8 mouse cellular contexts compared by ENCODE assay signal in genomic region chr2:52037882-52038281, GRCm38 (mm10). TPM values are rescaled to one million over a fixed set of nuclear protein-coding genes. Genes with fewer than 3 reads are reported as not detected.
A peak's percentile ranks its signal among the peaks of the same experiment; 100 is the strongest.
DNase-seq lines count a peak whose midpoint lies in the region; ATAC-seq lines count a peak whose summit lies in the region.

TSS of gene Tnfaip6 (plus strand) at chr2:52038009.

- no peak within 1 kb of the TSS for H3K9ac ChIP-seq in intestine, embryonic 15.5 days

- no peaks in the 10 kb centered on the region for H3K9me3 ChIP-seq in intestine, embryonic 15.5 days

- H3K36me3 ChIP-seq in intestine, embryonic 15.5 days: no peaks in the 10 kb centered on the region

- H3K4me1 ChIP-seq in intestine, embryonic 15.5 days (replicated peaks): no peaks in the 10 kb centered on the region

- H3K27ac ChIP-seq in intestine, embryonic 15.5 days: no peak within 1 kb of the TSS

- peak; percentile 85 for DNase-seq in adrenal gland, adult 2 months
- peak; percentile 63 for DNase-seq in embryo, embryonic 9.5 days (ENCODE audit: extremely low spot score)
- DNase-seq in left cerebral cortex, postnatal 14 days (ENCODE audit: low spot score in 2 of 2): peak; percentile 32 to 43
- peak; percentile 53 for DNase-seq in right cerebral cortex, adult 18-20 months
- DNase-seq in thymus, adult 18-20 months: no peak

- peak within 1 kb of the TSS; percentile 38 for H3K4me3 ChIP-seq in intestine, embryonic 15.5 days (replicated peaks)

- peak within 1 kb of the TSS; percentile 67 for H3K4me2 ChIP-seq in intestine, embryonic 15.5 days (replicated peaks)

- WGBS in intestine, embryonic 15.5 days: under 1% methylated on average over 17 of the region's 17 CpGs

- intact Hi-C loops in left cerebral cortex, postnatal 14 days (cut with DNase I): no loop called here

- ATAC-seq in granulocyte monocyte progenitor cell, adult 5-6 weeks (replicated peaks; ENCODE audit: poor library complexity, severe bottlenecking): peak; percentile 97
- ATAC-seq in intestine, embryonic 15.5 days: 0 out of 2 replicates have a peak, but pooled peaks have one; percentile 43
- ATAC-seq in megakaryocyte, adult 5-6 weeks (ENCODE audit: poor library complexity, severe bottlenecking): peak; percentile 98

- no peaks in the 10 kb centered on the region for H3K27me3 ChIP-seq in intestine, embryonic 15.5 days (replicated peaks)

RNA-seq across cellular contexts. Expression of gene Tnfaip6, which starts in this region (rescaled TPM):
- 1 to 10 TPM in 1 of 2 experiments, under 1 TPM in 1; 0.62 to 1.7 TPM for total RNA-seq in adrenal gland, adult 2 months (2021)
- 0.06 TPM in 1 of 2 replicates, not detected in the other for polyA plus RNA-seq in adrenal gland, adult 2 months (2012; rRNA removed)
- total RNA-seq in granulocyte monocyte progenitor cell, adult 5-6 weeks (2014; fragmentation: Nextera tagmentation): 0.92 TPM in 1 of 2 replicates, not detected in the other
- total RNA-seq in granulocyte monocyte progenitor cell, adult 5-6 weeks (2017): 0.31 and 0.65 TPM in 2 replicates
- 2.5 and 3.6 TPM in 2 replicates for polyA plus RNA-seq in intestine, embryonic 15.5 days (2015; fragmentation: Nextera tagmentation; extraction: Ambion mirVana)
- total RNA-seq in left cerebral cortex, postnatal 14 days (2021): 1 to 10 TPM; 1.0 to 1.2 TPM
- 0.56 and 0.93 TPM in 2 replicates for total RNA-seq in megakaryocyte, adult 5-6 weeks (2015)
- 0.94 and 1.1 TPM in 2 replicates for total RNA-seq in megakaryocyte, adult 5-6 weeks (2017)

Comparison
In these comparisons a context has a peak if more than half of its experiments do, and no peak if none do; other contexts are left out.
1. Peak in ATAC-seq in granulocyte monocyte progenitor cell, adult 5-6 weeks; RNA of the gene not detected or under 1 TPM.
2. DNase-seq: peak in adrenal gland, adult 2 months (single experiment), embryo, embryonic 9.5 days (single experiment), left cerebral cortex, postnatal 14 days (2 of 2) and right cerebral cortex, adult 18-20 months (single experiment); none in thymus, adult 18-20 months (0 of 2).
3. ATAC-seq: peak in every context shown above with its lines; median percentile 98 in megakaryocyte, adult 5-6 weeks; 97 in granulocyte monocyte progenitor cell, adult 5-6 weeks; 43 in intestine, embryonic 15.5 days.